Mouse (Mus musculus): ENCODE data around the gene Alox5ap. TPM values are rescaled to one million over a fixed set of nuclear protein-coding genes. Genes with fewer than 3 reads are reported as not detected.

Gene Alox5ap
- polyA plus RNA-seq, 1 experiment from 2014 or later = 4.9 TPM

GRCm38 (mm10) chr5:149255522-149255921 lies 9.0 kb upstream of the Alox5ap start:
- Histone ChIP-seq H3K27me3 (replicated peaks; ENCODE audit: control insufficient read depth, insufficient read depth, low read length) (no peaks in the 10 kb centered on the region), H3K9me3 (ENCODE audit: control insufficient read depth) (no peaks in the 10 kb centered on the region), H3K4me1 (replicated peaks; ENCODE audit: control insufficient read depth, insufficient read depth, low read length) (no peaks in the 10 kb centered on the region), H3K36me3 (ENCODE audit: control insufficient read depth, insufficient read depth) (no peaks in the 10 kb centered on the region), H3K27ac (ENCODE audit: low read depth, low read length) (no peak overlapping the region), H3K4me3 (ENCODE audit: low read depth, low read length) (no peak overlapping the region), H3K9ac (ENCODE audit: low read depth, low read length) (no peak overlapping the region), H3K4me2 (replicated peaks; ENCODE audit: low read depth) (no peak overlapping the region)
- WGBS = 81% methylated on average over 2 of the region's 2 CpGs
- TF ChIP-seq CTCF (IDR thresholded peaks at IDR 0.05; ENCODE audit: low read depth) = no peak
- no peak for ATAC-seq

GRCm38 (mm10) chr5:149257518-149258281 lies 6.9 kb upstream of the Alox5ap start:
- no peak for TF ChIP-seq CTCF (IDR thresholded peaks at IDR 0.05; ENCODE audit: low read depth)
- Histone ChIP-seq H3K4me1 (replicated peaks; ENCODE audit: control insufficient read depth, insufficient read depth, low read length) (no peaks in the 10 kb centered on the region), H3K27ac (ENCODE audit: low read depth, low read length) (no peak overlapping the region), H3K27me3 (replicated peaks; ENCODE audit: control insufficient read depth, insufficient read depth, low read length) (no peaks in the 10 kb centered on the region), H3K4me3 (ENCODE audit: low read depth, low read length) (no peak overlapping the region), H3K36me3 (ENCODE audit: control insufficient read depth, insufficient read depth) (no peaks in the 10 kb centered on the region), H3K9me3 (ENCODE audit: control insufficient read depth) (no peaks in the 10 kb centered on the region), H3K4me2 (replicated peaks; ENCODE audit: low read depth) (no peak overlapping the region), H3K9ac (ENCODE audit: low read depth, low read length) (no peak overlapping the region)
- 63% methylated on average over 14 of the region's 14 CpGs for WGBS
- ATAC-seq = no peak

GRCm38 (mm10) chr5:149259093-149259492 lies 5.5 kb upstream of the Alox5ap start:
- Histone ChIP-seq H3K9me3 (ENCODE audit: control insufficient read depth) (no peaks in the 10 kb centered on the region), H3K4me3 (ENCODE audit: low read depth, low read length) (no peak overlapping the region), H3K27me3 (replicated peaks; ENCODE audit: control insufficient read depth, insufficient read depth, low read length) (no peaks in the 10 kb centered on the region), H3K4me2 (replicated peaks; ENCODE audit: low read depth) (no peak overlapping the region), H3K4me1 (replicated peaks; ENCODE audit: control insufficient read depth, insufficient read depth, low read length) (no peaks in the 10 kb centered on the region), H3K9ac (ENCODE audit: low read depth, low read length) (no peak overlapping the region), H3K27ac (ENCODE audit: low read depth, low read length) (no peak overlapping the region), H3K36me3 (ENCODE audit: control insufficient read depth, insufficient read depth) (no peaks in the 10 kb centered on the region)
- no peak for TF ChIP-seq CTCF (IDR thresholded peaks at IDR 0.05; ENCODE audit: low read depth)
- ATAC-seq = no peak
- WGBS = 43% methylated on average over 16 of the region's 16 CpGs

- TF ChIP-seq CTCF (IDR thresholded peaks at IDR 0.05; ENCODE audit: low read depth) = no peak
- Histone ChIP-seq H3K4me3 (ENCODE audit: low read depth, low read length) (no peak overlapping the region), H3K27me3 (replicated peaks; ENCODE audit: control insufficient read depth, insufficient read depth, low read length) (no peaks in the 10 kb centered on the region), H3K4me1 (replicated peaks; ENCODE audit: control insufficient read depth, insufficient read depth, low read length) (no peaks in the 10 kb centered on the region), H3K27ac (ENCODE audit: low read depth, low read length) (no peak overlapping the region), H3K36me3 (ENCODE audit: control insufficient read depth, insufficient read depth) (no peaks in the 10 kb centered on the region), H3K9ac (ENCODE audit: low read depth, low read length) (no peak overlapping the region), H3K4me2 (replicated peaks; ENCODE audit: low read depth) (no peak overlapping the region), H3K9me3 (ENCODE audit: control insufficient read depth) (no peaks in the 10 kb centered on the region)
- 76% methylated on average over 7 of the region's 7 CpGs for WGBS
- ATAC-seq = no peak
Measured at GRCm38 (mm10) chr5:149261449-149261848, 3.1 kb upstream of the Alox5ap start.

GRCm38 (mm10) chr5:149261866-149262265 lies 2.7 kb upstream of the Alox5ap start:
- Histone ChIP-seq H3K4me2 (replicated peaks; ENCODE audit: low read depth) (no peak overlapping the region), H3K27ac (ENCODE audit: low read depth, low read length) (no peak overlapping the region), H3K36me3 (ENCODE audit: control insufficient read depth, insufficient read depth) (no peaks in the 10 kb centered on the region), H3K4me3 (ENCODE audit: low read depth, low read length) (no peak overlapping the region), H3K4me1 (replicated peaks; ENCODE audit: control insufficient read depth, insufficient read depth, low read length) (no peaks in the 10 kb centered on the region), H3K9ac (ENCODE audit: low read depth, low read length) (no peak overlapping the region), H3K9me3 (ENCODE audit: control insufficient read depth) (no peaks in the 10 kb centered on the region), H3K27me3 (replicated peaks; ENCODE audit: control insufficient read depth, insufficient read depth, low read length) (no peaks in the 10 kb centered on the region)
- TF ChIP-seq CTCF (IDR thresholded peaks at IDR 0.05; ENCODE audit: low read depth) = peak; percentile 64
- WGBS = 66% methylated on average over 6 of the region's 6 CpGs
- ATAC-seq = no peak

GRCm38 (mm10) chr5:149264878-149265279 lies 312 bp downstream of the Alox5ap start:
- Histone ChIP-seq H3K9me3 (ENCODE audit: control insufficient read depth) (no peaks in the 10 kb centered on the region), H3K9ac (ENCODE audit: low read depth, low read length) (no peak overlapping the region), H3K27me3 (replicated peaks; ENCODE audit: control insufficient read depth, insufficient read depth, low read length) (no peaks in the 10 kb centered on the region), H3K4me3 (ENCODE audit: low read depth, low read length) (no peak overlapping the region), H3K4me2 (replicated peaks; ENCODE audit: low read depth) (no peak overlapping the region), H3K36me3 (ENCODE audit: control insufficient read depth, insufficient read depth) (no peaks in the 10 kb centered on the region), H3K4me1 (replicated peaks; ENCODE audit: control insufficient read depth, insufficient read depth, low read length) (no peaks in the 10 kb centered on the region), H3K27ac (ENCODE audit: low read depth, low read length) (no peak overlapping the region)
- WGBS = 35% methylated on average over 5 of the region's 6 CpGs
- no peak for ATAC-seq
- no peak for TF ChIP-seq CTCF (IDR thresholded peaks at IDR 0.05; ENCODE audit: low read depth)

Data from intestine, postnatal 0 days (tissue).